Mouse (Mus musculus): ENCODE data around the gene Ube3b. TPM values are rescaled to one million over a fixed set of nuclear protein-coding genes. Genes with fewer than 3 reads are reported as not detected.
A peak's percentile ranks its signal among the peaks of the same experiment; 100 is the strongest.

Ube3b gene
- 57.4 and 59.4 TPM in 2 replicates for polyA plus RNA-seq (2016; fragmentation: Nextera tagmentation; extraction: Ambion mirVana)

GRCm38 (mm10) chr5:114380209-114381012 is at the start of gene Ube3b, which contains the start of gene Kctd10:
TSS of gene Ube3b (plus strand) at chr5:114380607.
TSS of gene Kctd10 (minus strand) at chr5:114380508.
- no peaks in the 10 kb centered on the region for H3K9me3 ChIP-seq
- peaks cover 22% of the 10 kb centered on the region for H3K36me3 ChIP-seq
- under 1% methylated on average over 73 of the region's 74 CpGs for WGBS
- no peaks in the 10 kb centered on the region for H3K27me3 ChIP-seq
- H3K4me3 ChIP-seq: peak within 1 kb of the TSS; percentile 88
- peak within 1 kb of the TSS; percentile 90 for H3K27ac ChIP-seq (replicated peaks)
- peak; percentile 95 for ATAC-seq (ENCODE audit: low FRiP score, low read depth)
- peak within 1 kb of the TSS; percentile 85 for H3K4me2 ChIP-seq (replicated peaks)
- H3K4me1 ChIP-seq: peaks cover 38% of the 10 kb centered on the region
- H3K9ac ChIP-seq (replicated peaks): peak within 1 kb of the TSS; percentile 93

GRCm38 (mm10) chr5:114342996-114343395 is 37.4 kb upstream of the Ube3b start:
- ATAC-seq (ENCODE audit: low FRiP score, low read depth): no peak
- 87% methylated on average over 5 of the region's 5 CpGs for WGBS

GRCm38 (mm10) chr5:114343612-114344011 is 36.8 kb upstream of the Ube3b start:
- WGBS: 89% methylated on average over 7 of the region's 7 CpGs
- H3K4me1 ChIP-seq: no peaks in the 10 kb centered on the region

More at GRCm38 (mm10) chr5:114342996-114343395, 37.4 kb upstream of the Ube3b start:
- Histone ChIP-seq H3K9ac (replicated peaks) (no peak overlapping the region), H3K4me1 (no peaks in the 10 kb centered on the region), H3K27ac (replicated peaks) (no peak overlapping the region), H3K9me3 (no peaks in the 10 kb centered on the region), H3K4me2 (replicated peaks) (no peak overlapping the region), H3K36me3 (no peaks in the 10 kb centered on the region), H3K27me3 (no peaks in the 10 kb centered on the region), H3K4me3 (no peak overlapping the region)

GRCm38 (mm10) chr5:114345538-114345937 is 34.9 kb upstream of the Ube3b start:
- ATAC-seq (ENCODE audit: low FRiP score, low read depth): no peak
- Histone ChIP-seq H3K4me2 (replicated peaks) (no peak overlapping the region), H3K9me3 (no peaks in the 10 kb centered on the region), H3K27me3 (peaks cover 5% of the 10 kb centered on the region; the same call in 1 of the 2 replicates), H3K9ac (replicated peaks) (no peak overlapping the region), H3K4me3 (no peak overlapping the region), H3K4me1 (no peaks in the 10 kb centered on the region), H3K36me3 (no peaks in the 10 kb centered on the region), H3K27ac (replicated peaks) (no peak overlapping the region)
- WGBS: 59% methylated on average over 3 of the region's 3 CpGs

More at GRCm38 (mm10) chr5:114343612-114344011, 36.8 kb upstream of the Ube3b start:
- no peaks in the 10 kb centered on the region for H3K36me3 ChIP-seq
- H3K4me2 ChIP-seq (replicated peaks): no peak overlapping the region
- no peak overlapping the region for H3K4me3 ChIP-seq
- H3K27ac ChIP-seq (replicated peaks): no peak overlapping the region
- no peak for ATAC-seq (ENCODE audit: low FRiP score, low read depth)
- no peaks in the 10 kb centered on the region for H3K9me3 ChIP-seq
- no peak overlapping the region for H3K9ac ChIP-seq (replicated peaks)
- H3K27me3 ChIP-seq: no peaks in the 10 kb centered on the region

GRCm38 (mm10) chr5:114347005-114347404 is 33.4 kb upstream of the Ube3b start:
- Histone ChIP-seq H3K4me1 (no peaks in the 10 kb centered on the region), H3K9ac (replicated peaks) (no peak overlapping the region), H3K4me3 (no peak overlapping the region), H3K27ac (replicated peaks) (no peak overlapping the region), H3K4me2 (replicated peaks) (no peak overlapping the region), H3K36me3 (no peaks in the 10 kb centered on the region), H3K27me3 (peaks cover 5% of the 10 kb centered on the region; the same call in 1 of the 2 replicates), H3K9me3 (no peaks in the 10 kb centered on the region)
- WGBS: 85% methylated on average over 10 of the region's 10 CpGs
- no peak for ATAC-seq (ENCODE audit: low FRiP score, low read depth)

- no peak overlapping the region for H3K4me2 ChIP-seq (replicated peaks)
- peaks cover 5% of the 10 kb centered on the region; the same call in 1 of the 2 replicates for H3K27me3 ChIP-seq
- H3K9me3 ChIP-seq: no peaks in the 10 kb centered on the region
- H3K9ac ChIP-seq (replicated peaks): no peak overlapping the region
- H3K36me3 ChIP-seq: no peaks in the 10 kb centered on the region
- no peak overlapping the region for H3K4me3 ChIP-seq
- no peaks in the 10 kb centered on the region for H3K4me1 ChIP-seq
- H3K27ac ChIP-seq (replicated peaks): no peak overlapping the region
- no peak for ATAC-seq (ENCODE audit: low FRiP score, low read depth)
- 64% methylated on average over 10 of the region's 10 CpGs for WGBS
Measured at GRCm38 (mm10) chr5:114351490-114351889, 28.9 kb upstream of the Ube3b start.

- no peaks in the 10 kb centered on the region for H3K27me3 ChIP-seq
- peaks cover 19% of the 10 kb centered on the region; the same call in 1 of the 2 replicates for H3K4me1 ChIP-seq
- 30% methylated on average over 7 of the region's 7 CpGs for WGBS
- no peaks in the 10 kb centered on the region for H3K9me3 ChIP-seq
- H3K27ac ChIP-seq (replicated peaks): no peak overlapping the region
- H3K36me3 ChIP-seq: peaks cover 15% of the 10 kb centered on the region; the same call in 1 of the 2 replicates
- ATAC-seq (ENCODE audit: low FRiP score, low read depth): 0 out of 2 replicates have a peak, but pooled peaks have one; percentile 44
- no peak overlapping the region for H3K4me3 ChIP-seq
- no peak overlapping the region for H3K4me2 ChIP-seq (replicated peaks)
- H3K9ac ChIP-seq (replicated peaks): no peak overlapping the region
Measured at GRCm38 (mm10) chr5:114356250-114356935, 24.0 kb upstream of the Ube3b start.

GRCm38 (mm10) chr5:114356936-114357751 is 23.3 kb upstream of the Ube3b start:
- no peaks in the 10 kb centered on the region for H3K27me3 ChIP-seq
- no peaks in the 10 kb centered on the region for H3K9me3 ChIP-seq
- peaks cover 22% of the 10 kb centered on the region; the same call in 1 of the 2 replicates for H3K36me3 ChIP-seq
- H3K4me2 ChIP-seq (replicated peaks): no peak overlapping the region
- H3K4me3 ChIP-seq: no peak overlapping the region
- WGBS: 59% methylated on average over 23 of the region's 23 CpGs
- H3K27ac ChIP-seq (replicated peaks): no peak overlapping the region
- no peak overlapping the region for H3K9ac ChIP-seq (replicated peaks)
- ATAC-seq (ENCODE audit: low FRiP score, low read depth): no peak
- H3K4me1 ChIP-seq: peaks cover 19% of the 10 kb centered on the region; the same call in 1 of the 2 replicates

GRCm38 (mm10) chr5:114358833-114359232 is 21.6 kb upstream of the Ube3b start:
- no peak for ATAC-seq (ENCODE audit: low FRiP score, low read depth)
- peaks cover 39% of the 10 kb centered on the region for H3K36me3 ChIP-seq
- no peak overlapping the region for H3K27ac ChIP-seq (replicated peaks)
- peaks cover 19% of the 10 kb centered on the region; the same call in 1 of the 2 replicates for H3K4me1 ChIP-seq
- H3K4me3 ChIP-seq: no peak overlapping the region
- no peaks in the 10 kb centered on the region for H3K9me3 ChIP-seq
- 65% methylated on average over 10 of the region's 10 CpGs for WGBS
- H3K9ac ChIP-seq (replicated peaks): no peak overlapping the region
- no peak overlapping the region for H3K4me2 ChIP-seq (replicated peaks)
- no peaks in the 10 kb centered on the region for H3K27me3 ChIP-seq

GRCm38 (mm10) chr5:114359586-114359985 is 20.8 kb upstream of the Ube3b start:
- H3K9me3 ChIP-seq: no peaks in the 10 kb centered on the region
- peaks cover 47% of the 10 kb centered on the region for H3K36me3 ChIP-seq

GRCm38 (mm10) chr5:114360968-114361367 is 19.4 kb upstream of the Ube3b start:
- Histone ChIP-seq H3K4me2 (replicated peaks) (no peak overlapping the region), H3K27me3 (no peaks in the 10 kb centered on the region), H3K27ac (replicated peaks) (no peak overlapping the region), H3K4me3 (no peak overlapping the region), H3K4me1 (peaks cover 19% of the 10 kb centered on the region; the same call in 1 of the 2 replicates), H3K36me3 (peaks cover 60% of the 10 kb centered on the region), H3K9ac (replicated peaks) (no peak overlapping the region), H3K9me3 (no peaks in the 10 kb centered on the region)
- ATAC-seq (ENCODE audit: low FRiP score, low read depth): no peak
- 82% methylated on average over 15 of the region's 15 CpGs for WGBS

More at GRCm38 (mm10) chr5:114359586-114359985, 20.8 kb upstream of the Ube3b start:
- Histone ChIP-seq H3K9ac (replicated peaks) (no peak overlapping the region), H3K4me3 (no peak overlapping the region), H3K27me3 (no peaks in the 10 kb centered on the region), H3K27ac (replicated peaks) (no peak overlapping the region), H3K4me2 (replicated peaks) (no peak overlapping the region), H3K4me1 (peaks cover 19% of the 10 kb centered on the region; the same call in 1 of the 2 replicates)
- no peak for ATAC-seq (ENCODE audit: low FRiP score, low read depth)
- 78% methylated on average over 8 of the region's 8 CpGs for WGBS
